Mouse (Mus musculus) lung, embryonic 15.5 days (tissue): ENCODE measurements around the gene Ptprt. TPM values are rescaled to one million over a fixed set of nuclear protein-coding genes. Genes with fewer than 3 reads are reported as not detected.

Source experiments
- ATAC-seq: fragments of 200-750 bp; cut with Nextera tagmentation; 2 replicates; pipeline ENCODE4 v1.8.0; 2017; ENCODE audit warnings: moderate number of reproducible peaks, borderline replicate concordance; ENCODE audit not compliant: low FRiP score, low TSS enrichment; ENCODE audit errors: extremely low read depth
- H3K27ac ChIP-seq: fragments of 300-500 bp; sonication (generic); 2 replicates; pipeline ENCODE4 v1.5.1; 2015; ENCODE audit warnings: moderate library complexity, mild to moderate bottlenecking, inconsistent platforms
- H3K27me3 ChIP-seq: fragments of 300-500 bp; sonication (generic); 2 replicates; pipeline ENCODE4 v1.6.1; 2015; ENCODE audit warnings: inconsistent platforms
- H3K36me3 ChIP-seq: fragments of 300-500 bp; sonication (generic); 2 replicates; pipeline ENCODE4 v1.6.1; 2015; ENCODE audit warnings: inconsistent platforms
- H3K4me1 ChIP-seq: fragments of 300-500 bp; sonication (generic); 2 replicates; pipeline ENCODE4 v1.6.1; 2015; ENCODE audit warnings: inconsistent platforms
- H3K4me2 ChIP-seq: fragments of 300-500 bp; sonication (generic); 2 replicates; pipeline ENCODE4 v1.6.1; 2015; ENCODE audit warnings: inconsistent platforms, mild to moderate bottlenecking, moderate library complexity
- H3K4me3 ChIP-seq: fragments of 300-500 bp; sonication (generic); 2 replicates; pipeline ENCODE4 v1.5.1; 2015; ENCODE audit warnings: mild to moderate bottlenecking, inconsistent platforms
- H3K9ac ChIP-seq: fragments of 300-500 bp; sonication (generic); 2 replicates; pipeline ENCODE4 v1.6.1; 2015; ENCODE audit warnings: inconsistent platforms
- H3K9me3 ChIP-seq: fragments of 300-500 bp; sonication (generic); 2 replicates; pipeline ENCODE4 v1.6.1; 2016; ENCODE audit warnings: inconsistent platforms
- WGBS: fragments of 180-500 bp; shearing (Covaris S2); methylation state at CpG from one replicate; pipeline ENCODE4 v1.1.7; 2015; 5-methylcytosine and 5-hydroxymethylcytosine counted together
- polyA plus RNA-seq: library from polyadenylated mRNA; unstranded; fragments of >200 nt; fragmentation: Nextera tagmentation; extraction: Ambion mirVana; gene quantifications from 2 replicates; pipeline ENCODE4 v1.2.1, GENCODE M21; 2015

Ptprt gene
- polyA plus RNA-seq, 1 experiment from 2014 or later: 1.6 TPM

- no peak overlapping the region for H3K4me3 ChIP-seq
- H3K27ac ChIP-seq: no peak overlapping the region
- H3K36me3 ChIP-seq: no peaks in the 10 kb centered on the region
- H3K9me3 ChIP-seq: no peaks in the 10 kb centered on the region
- WGBS: 34% methylated on average over 6 of the region's 6 CpGs
- H3K9ac ChIP-seq: no peak overlapping the region
- no peak overlapping the region for H3K4me2 ChIP-seq
- no peak for ATAC-seq
- no peaks in the 10 kb centered on the region for H3K4me1 ChIP-seq
- H3K27me3 ChIP-seq: no peaks in the 10 kb centered on the region
These were observed 266.3 kb downstream of the Ptprt start for GRCm38 (mm10) chr2:162394601-162395000.

GRCm38 (mm10) chr2:162391834-162392233, 269.1 kb downstream of the Ptprt start:
- WGBS: 76% methylated on average over 4 of the region's 4 CpGs
- Histone ChIP-seq H3K4me3 (no peak overlapping the region), H3K9ac (no peak overlapping the region), H3K9me3 (no peaks in the 10 kb centered on the region), H3K4me1 (no peaks in the 10 kb centered on the region), H3K4me2 (no peak overlapping the region), H3K36me3 (no peaks in the 10 kb centered on the region), H3K27ac (no peak overlapping the region), H3K27me3 (no peaks in the 10 kb centered on the region)
- no peak for ATAC-seq

GRCm38 (mm10) chr2:162377309-162377708, 283.6 kb downstream of the Ptprt start:
- Histone ChIP-seq H3K4me1 (no peaks in the 10 kb centered on the region), H3K36me3 (no peaks in the 10 kb centered on the region), H3K27me3 (no peaks in the 10 kb centered on the region), H3K4me3 (no peak overlapping the region), H3K4me2 (no peak overlapping the region), H3K9me3 (no peaks in the 10 kb centered on the region), H3K27ac (no peak overlapping the region), H3K9ac (no peak overlapping the region)
- WGBS: 77% methylated on average over 7 of the region's 7 CpGs
- no peak for ATAC-seq

GRCm38 (mm10) chr2:162349047-162349446, 311.9 kb downstream of the Ptprt start:
- no peak for ATAC-seq
- WGBS: 57% methylated on average over 1 of the region's 1 CpGs
- no peaks in the 10 kb centered on the region for H3K4me1 ChIP-seq

GRCm38 (mm10) chr2:162341846-162342245, 319.1 kb downstream of the Ptprt start:
- Histone ChIP-seq H3K9me3 (no peaks in the 10 kb centered on the region), H3K4me3 (no peak overlapping the region), H3K9ac (no peak overlapping the region), H3K27ac (no peak overlapping the region), H3K36me3 (no peaks in the 10 kb centered on the region), H3K4me1 (no peaks in the 10 kb centered on the region), H3K27me3 (no peaks in the 10 kb centered on the region), H3K4me2 (no peak overlapping the region)
- ATAC-seq: no peak
- 58% methylated on average over 2 of the region's 2 CpGs for WGBS

More at GRCm38 (mm10) chr2:162349047-162349446, 311.9 kb downstream of the Ptprt start:
- Histone ChIP-seq H3K9me3 (no peaks in the 10 kb centered on the region), H3K4me2 (no peak overlapping the region), H3K36me3 (no peaks in the 10 kb centered on the region), H3K4me3 (no peak overlapping the region), H3K27ac (no peak overlapping the region), H3K27me3 (no peaks in the 10 kb centered on the region), H3K9ac (no peak overlapping the region)

GRCm38 (mm10) chr2:162340231-162340630, 320.7 kb downstream of the Ptprt start:
- H3K4me3 ChIP-seq: no peak overlapping the region
- H3K9ac ChIP-seq: no peak overlapping the region
- no peaks in the 10 kb centered on the region for H3K9me3 ChIP-seq
- ATAC-seq: no peak
- H3K27ac ChIP-seq: no peak overlapping the region
- WGBS: 80% methylated on average over 1 of the region's 1 CpGs
- no peaks in the 10 kb centered on the region for H3K27me3 ChIP-seq
- no peak overlapping the region for H3K4me2 ChIP-seq
- H3K4me1 ChIP-seq: no peaks in the 10 kb centered on the region
- no peaks in the 10 kb centered on the region for H3K36me3 ChIP-seq

GRCm38 (mm10) chr2:162332066-162332683, 328.8 kb downstream of the Ptprt start:
- WGBS: 78% methylated on average over 5 of the region's 5 CpGs
- H3K9ac ChIP-seq: no peak overlapping the region
- no peak for ATAC-seq
- no peaks in the 10 kb centered on the region for H3K4me1 ChIP-seq
- H3K27ac ChIP-seq: no peak overlapping the region
- H3K27me3 ChIP-seq: no peaks in the 10 kb centered on the region
- no peaks in the 10 kb centered on the region for H3K36me3 ChIP-seq
- H3K4me2 ChIP-seq: no peak overlapping the region
- H3K4me3 ChIP-seq: no peak overlapping the region
- H3K9me3 ChIP-seq: no peaks in the 10 kb centered on the region

- H3K9ac ChIP-seq: no peak overlapping the region
- H3K27me3 ChIP-seq: no peaks in the 10 kb centered on the region
- H3K4me1 ChIP-seq: no peaks in the 10 kb centered on the region
- no peaks in the 10 kb centered on the region for H3K36me3 ChIP-seq
- no peak for ATAC-seq
- no peak overlapping the region for H3K4me2 ChIP-seq
- no peak overlapping the region for H3K4me3 ChIP-seq
- no peaks in the 10 kb centered on the region for H3K9me3 ChIP-seq
- H3K27ac ChIP-seq: no peak overlapping the region
- 85% methylated on average over 9 of the region's 9 CpGs for WGBS
These were observed 331.5 kb downstream of the Ptprt start for GRCm38 (mm10) chr2:162329430-162329829.

- H3K4me2 ChIP-seq: no peak overlapping the region
- no peak for ATAC-seq
- WGBS: 67% methylated on average over 5 of the region's 5 CpGs
These were observed 338.5 kb downstream of the Ptprt start for GRCm38 (mm10) chr2:162322411-162322810.

GRCm38 (mm10) chr2:162307996-162308395, 353.0 kb downstream of the Ptprt start:
- H3K36me3 ChIP-seq: no peaks in the 10 kb centered on the region
- no peak overlapping the region for H3K4me3 ChIP-seq
- H3K9me3 ChIP-seq: no peaks in the 10 kb centered on the region
- no peak for ATAC-seq
- H3K27ac ChIP-seq: no peak overlapping the region
- H3K4me1 ChIP-seq: no peaks in the 10 kb centered on the region
- WGBS: 52% methylated on average over 2 of the region's 2 CpGs
- no peak overlapping the region for H3K4me2 ChIP-seq
- H3K9ac ChIP-seq: no peak overlapping the region
- no peaks in the 10 kb centered on the region for H3K27me3 ChIP-seq

More at GRCm38 (mm10) chr2:162322411-162322810, 338.5 kb downstream of the Ptprt start:
- H3K36me3 ChIP-seq: no peaks in the 10 kb centered on the region
- H3K9me3 ChIP-seq: no peaks in the 10 kb centered on the region
- H3K27me3 ChIP-seq: no peaks in the 10 kb centered on the region
- H3K4me1 ChIP-seq: no peaks in the 10 kb centered on the region
- no peak overlapping the region for H3K4me3 ChIP-seq
- no peak overlapping the region for H3K27ac ChIP-seq
- H3K9ac ChIP-seq: no peak overlapping the region

- Histone ChIP-seq H3K4me2 (no peak overlapping the region), H3K9me3 (no peaks in the 10 kb centered on the region), H3K9ac (no peak overlapping the region), H3K27ac (no peak overlapping the region), H3K4me1 (no peaks in the 10 kb centered on the region), H3K27me3 (no peaks in the 10 kb centered on the region), H3K36me3 (no peaks in the 10 kb centered on the region), H3K4me3 (no peak overlapping the region)
- WGBS: 75% methylated on average over 2 of the region's 2 CpGs
- ATAC-seq: no peak
These were observed 366.9 kb downstream of the Ptprt start for GRCm38 (mm10) chr2:162294070-162294469.

- H3K9me3 ChIP-seq: no peaks in the 10 kb centered on the region
- H3K9ac ChIP-seq: no peak overlapping the region
- no peaks in the 10 kb centered on the region for H3K36me3 ChIP-seq
- no peaks in the 10 kb centered on the region for H3K27me3 ChIP-seq
- no peak overlapping the region for H3K4me2 ChIP-seq
- WGBS: 67% methylated on average over 4 of the region's 4 CpGs
- ATAC-seq: no peak
- H3K4me3 ChIP-seq: no peak overlapping the region
- no peak overlapping the region for H3K27ac ChIP-seq
- no peaks in the 10 kb centered on the region for H3K4me1 ChIP-seq
These were observed 378.3 kb downstream of the Ptprt start for GRCm38 (mm10) chr2:162282606-162283005.

- no peak for ATAC-seq
- no peak overlapping the region for H3K27ac ChIP-seq
- no peak overlapping the region for H3K9ac ChIP-seq
- no peaks in the 10 kb centered on the region for H3K36me3 ChIP-seq
- H3K9me3 ChIP-seq: no peaks in the 10 kb centered on the region
- 71% methylated on average over 10 of the region's 10 CpGs for WGBS
- no peaks in the 10 kb centered on the region for H3K4me1 ChIP-seq
- H3K4me2 ChIP-seq: no peak overlapping the region
- H3K4me3 ChIP-seq: no peak overlapping the region
- H3K27me3 ChIP-seq: no peaks in the 10 kb centered on the region
These were observed 378.8 kb downstream of the Ptprt start for GRCm38 (mm10) chr2:162282121-162282520.
